Mouse (Mus musculus): Measurements from ENCODE around the gene Iqcb1. TPM values are rescaled to one million over a fixed set of nuclear protein-coding genes. Genes with fewer than 3 reads are reported as not detected.

The Iqcb1 gene
- total RNA-seq, 1 experiment: 16.8 TPM

DNA sequence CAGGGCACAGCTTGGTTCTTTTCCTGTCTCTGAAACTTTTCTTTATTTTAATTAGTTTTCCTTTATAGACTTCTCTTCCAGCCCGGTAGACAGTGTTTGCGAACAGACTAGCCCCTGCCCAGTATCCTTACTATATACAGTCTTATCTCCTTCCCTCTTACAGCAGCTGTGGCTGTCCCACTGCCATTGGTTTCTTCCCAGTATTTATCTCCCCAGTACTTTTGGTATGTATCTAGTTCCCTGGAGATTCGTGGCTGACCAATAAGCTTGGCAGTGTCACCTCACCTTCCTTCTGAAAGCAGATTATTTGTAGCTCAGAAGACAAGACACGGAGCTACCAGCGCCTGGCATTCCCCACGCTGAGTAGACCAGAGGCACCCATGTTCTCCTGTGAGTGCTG lies 68.5 kb downstream of the Iqcb1 start:
- H3K36me3 ChIP-seq (ENCODE audit: control insufficient read depth, insufficient read depth, low read length, poor library complexity, severe bottlenecking): peaks cover 11% of the 10 kb centered on the region
- H3K9me3 ChIP-seq (ENCODE audit: control insufficient read depth, insufficient read depth, low read depth, low read length): no peaks in the 10 kb centered on the region
- H3K27ac ChIP-seq (ENCODE audit: insufficient read depth, low read depth, low read length, poor library complexity, severe bottlenecking): no peak overlapping the region
- no peak overlapping the region for H3K4me3 ChIP-seq (ENCODE audit: insufficient read depth in 1 of 2, low read depth in 1 of 2, low read length in 2 of 2, poor library complexity in 1 of 2, severe bottlenecking in 1 of 2)
- TF ChIP-seq ZC3H11A (IDR thresholded peaks at IDR 0.05; ENCODE audit: borderline replicate concordance, low read depth, low read length) (no peak), ZNF384 (IDR thresholded peaks at IDR 0.05; ENCODE audit: low read depth, low read length) (no peak), HCFC1 (IDR thresholded peaks at IDR 0.05; ENCODE audit: borderline replicate concordance, insufficient read depth, low read length) (no peak), CHD2 (IDR thresholded peaks at IDR 0.05; ENCODE audit: low read depth, low read length) (no peak), MAFK (IDR thresholded peaks at IDR 0.05; ENCODE audit: insufficient read depth, low read depth, low read length) (no peak)
- H3K9ac ChIP-seq (ENCODE audit: insufficient read depth, low read depth, low read length, poor library complexity, severe bottlenecking): no peak overlapping the region
- DNase-seq (ENCODE audit: low read depth, low spot score): no peak
- no peaks in the 10 kb centered on the region for H3K4me1 ChIP-seq (ENCODE audit: control insufficient read depth in 2 of 2, insufficient read depth in 2 of 2, low read length in 2 of 2, poor library complexity in 1 of 2)
- in situ Hi-C loops (cut with MboI; ENCODE audit: low sequenced_read_pairs in 2 of 2, unreplicated experiment in 2 of 2): no loop called here

DNA sequence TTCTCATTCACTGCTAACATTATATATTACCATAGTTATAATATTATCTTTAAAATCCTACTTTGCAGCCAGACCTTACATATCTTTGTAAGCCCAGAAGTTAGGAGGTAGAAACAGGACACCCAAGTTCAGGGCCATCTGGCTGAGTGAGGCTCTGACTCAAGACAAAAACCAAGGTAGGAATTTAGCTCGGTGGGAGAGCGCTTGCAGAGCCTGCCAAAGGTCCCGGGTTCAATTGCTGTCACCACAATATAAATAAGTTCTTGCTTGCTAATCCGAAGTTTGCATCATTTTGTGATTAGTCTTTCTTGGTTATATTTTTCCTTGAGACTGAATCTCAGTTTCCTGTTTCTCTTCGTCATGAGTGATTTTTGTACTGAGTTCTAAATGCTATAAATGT lies 75.0 kb downstream of the Iqcb1 start:
- Histone ChIP-seq H3K4me3 (ENCODE audit: insufficient read depth in 1 of 2, low read depth in 1 of 2, low read length in 2 of 2, poor library complexity in 1 of 2, severe bottlenecking in 1 of 2) (no peak overlapping the region), H3K36me3 (ENCODE audit: control insufficient read depth, insufficient read depth, low read length, poor library complexity, severe bottlenecking) (peaks cover 2% of the 10 kb centered on the region; the same call in 1 of the 2 replicates), H3K4me1 (ENCODE audit: control insufficient read depth in 2 of 2, insufficient read depth in 2 of 2, low read length in 2 of 2, poor library complexity in 1 of 2) (no peaks in the 10 kb centered on the region), H3K9me3 (ENCODE audit: control insufficient read depth, insufficient read depth, low read depth, low read length) (no peaks in the 10 kb centered on the region), H3K9ac (ENCODE audit: insufficient read depth, low read depth, low read length, poor library complexity, severe bottlenecking) (no peak overlapping the region), H3K27ac (ENCODE audit: insufficient read depth, low read depth, low read length, poor library complexity, severe bottlenecking) (no peak overlapping the region)
- in situ Hi-C loops (cut with MboI; ENCODE audit: low sequenced_read_pairs in 2 of 2, unreplicated experiment in 2 of 2): no loop called here
- TF ChIP-seq CHD2 (IDR thresholded peaks at IDR 0.05; ENCODE audit: low read depth, low read length) (no peak), MAFK (IDR thresholded peaks at IDR 0.05; ENCODE audit: insufficient read depth, low read depth, low read length) (no peak), ZC3H11A (IDR thresholded peaks at IDR 0.05; ENCODE audit: borderline replicate concordance, low read depth, low read length) (no peak), ZNF384 (IDR thresholded peaks at IDR 0.05; ENCODE audit: low read depth, low read length) (no peak), HCFC1 (IDR thresholded peaks at IDR 0.05; ENCODE audit: borderline replicate concordance, insufficient read depth, low read length) (no peak)
- no peak for DNase-seq (ENCODE audit: low read depth, low spot score)

DNA sequence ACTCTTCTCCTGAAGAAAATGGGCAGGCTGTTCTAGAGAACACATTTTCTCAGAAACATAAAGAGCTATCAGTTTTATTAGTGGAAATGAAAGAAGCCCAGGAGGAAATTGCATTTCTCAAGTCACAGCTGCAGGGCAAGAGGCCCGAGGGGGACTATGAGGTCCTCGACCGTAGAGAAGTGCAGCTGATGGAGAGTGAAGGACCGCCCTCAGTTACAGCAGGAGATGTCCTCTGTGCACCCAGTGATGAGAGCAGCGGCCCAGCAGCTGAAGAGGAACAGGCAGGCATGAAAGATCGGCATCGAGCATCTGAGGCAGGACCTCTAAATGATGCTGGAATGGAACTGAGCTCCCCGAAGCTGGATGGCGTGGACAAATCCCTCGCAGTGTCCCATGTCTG lies 83.7 kb downstream of the Iqcb1 start:
- no peak for TF ChIP-seq ZNF384 (IDR thresholded peaks at IDR 0.05; ENCODE audit: low read depth, low read length)
- Histone ChIP-seq H3K27ac (ENCODE audit: insufficient read depth, low read depth, low read length, poor library complexity, severe bottlenecking) (no peak overlapping the region), H3K36me3 (ENCODE audit: control insufficient read depth, insufficient read depth, low read length, poor library complexity, severe bottlenecking) (peaks cover 19% of the 10 kb centered on the region), H3K4me3 (ENCODE audit: insufficient read depth in 1 of 2, low read depth in 1 of 2, low read length in 2 of 2, poor library complexity in 1 of 2, severe bottlenecking in 1 of 2) (no peak overlapping the region), H3K4me1 (ENCODE audit: control insufficient read depth in 2 of 2, insufficient read depth in 2 of 2, low read length in 2 of 2, poor library complexity in 1 of 2) (no peaks in the 10 kb centered on the region), H3K9ac (ENCODE audit: insufficient read depth, low read depth, low read length, poor library complexity, severe bottlenecking) (no peak overlapping the region), H3K9me3 (ENCODE audit: control insufficient read depth, insufficient read depth, low read depth, low read length) (no peaks in the 10 kb centered on the region)
- in situ Hi-C loops (cut with MboI; ENCODE audit: low sequenced_read_pairs in 2 of 2, unreplicated experiment in 2 of 2): no loop called here
- DNase-seq (ENCODE audit: low read depth, low spot score): no peak

DNA sequence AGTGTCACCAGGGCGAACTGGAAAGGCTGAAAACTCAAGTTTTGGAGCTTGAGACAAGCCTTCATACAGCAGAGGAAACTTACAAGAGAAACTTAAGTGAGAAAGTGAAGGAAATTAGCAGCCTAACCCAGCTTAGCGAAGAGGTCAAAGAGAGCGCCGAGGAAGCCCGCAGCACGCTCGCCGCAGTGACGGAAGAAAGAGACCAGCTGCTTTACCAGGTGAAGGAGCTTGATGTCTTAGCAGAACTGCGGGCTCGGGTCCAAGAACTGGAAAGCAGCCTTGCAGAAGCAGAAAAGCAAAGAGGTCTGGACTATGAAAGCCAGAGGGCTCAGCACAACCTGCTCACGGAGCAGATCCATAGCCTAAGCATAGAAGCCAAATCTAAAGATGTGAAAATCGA lies 84.1 kb downstream of the Iqcb1 start:
- in situ Hi-C loops (cut with MboI; ENCODE audit: low sequenced_read_pairs in 2 of 2, unreplicated experiment in 2 of 2): no loop called here

DNA sequence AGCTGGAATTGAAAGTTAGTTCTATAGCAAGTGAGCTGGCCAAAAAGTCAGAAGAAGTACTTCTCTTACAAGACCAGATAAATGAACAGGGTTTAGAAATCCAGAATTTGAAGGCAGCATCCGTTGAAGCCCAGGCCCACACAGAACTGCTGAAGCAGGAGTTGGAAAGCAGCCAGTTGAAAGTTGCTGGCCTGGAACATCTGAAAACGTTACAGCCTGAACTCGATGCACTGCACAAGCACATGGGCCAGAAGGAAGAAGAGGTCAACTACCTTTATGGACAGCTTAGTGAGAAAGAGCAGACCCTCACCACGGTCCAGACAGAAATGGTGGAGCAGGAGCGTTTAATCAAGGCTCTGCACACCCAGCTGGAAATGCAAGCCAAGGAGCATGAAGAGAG lies 86.0 kb downstream of the Iqcb1 start:
- H3K36me3 ChIP-seq (ENCODE audit: control insufficient read depth, insufficient read depth, low read length, poor library complexity, severe bottlenecking): peaks cover 22% of the 10 kb centered on the region
- no peak overlapping the region for H3K27ac ChIP-seq (ENCODE audit: insufficient read depth, low read depth, low read length, poor library complexity, severe bottlenecking)
- in situ Hi-C loops (cut with MboI; ENCODE audit: low sequenced_read_pairs in 2 of 2, unreplicated experiment in 2 of 2): no loop called here
- no peak for DNase-seq (ENCODE audit: low read depth, low spot score)
- no peaks in the 10 kb centered on the region for H3K4me1 ChIP-seq (ENCODE audit: control insufficient read depth in 2 of 2, insufficient read depth in 2 of 2, low read length in 2 of 2, poor library complexity in 1 of 2)
- H3K4me3 ChIP-seq (ENCODE audit: insufficient read depth in 1 of 2, low read depth in 1 of 2, low read length in 2 of 2, poor library complexity in 1 of 2, severe bottlenecking in 1 of 2): no peak overlapping the region
- no peak overlapping the region for H3K9ac ChIP-seq (ENCODE audit: insufficient read depth, low read depth, low read length, poor library complexity, severe bottlenecking)
- H3K9me3 ChIP-seq (ENCODE audit: control insufficient read depth, insufficient read depth, low read depth, low read length): no peaks in the 10 kb centered on the region
- no peak for TF ChIP-seq MAFK (IDR thresholded peaks at IDR 0.05; ENCODE audit: insufficient read depth, low read depth, low read length)
- TF ChIP-seq CHD2 (IDR thresholded peaks at IDR 0.05; ENCODE audit: low read depth, low read length): no peak
- TF ChIP-seq HCFC1 (IDR thresholded peaks at IDR 0.05; ENCODE audit: borderline replicate concordance, insufficient read depth, low read length): no peak
- no peak for TF ChIP-seq ZNF384 (IDR thresholded peaks at IDR 0.05; ENCODE audit: low read depth, low read length)
- TF ChIP-seq ZC3H11A (IDR thresholded peaks at IDR 0.05; ENCODE audit: borderline replicate concordance, low read depth, low read length): no peak

More for the DNA sequence above, 84.1 kb downstream of the Iqcb1 start:
- Histone ChIP-seq H3K27ac (ENCODE audit: insufficient read depth, low read depth, low read length, poor library complexity, severe bottlenecking) (no peak overlapping the region), H3K4me3 (ENCODE audit: insufficient read depth in 1 of 2, low read depth in 1 of 2, low read length in 2 of 2, poor library complexity in 1 of 2, severe bottlenecking in 1 of 2) (no peak overlapping the region), H3K9me3 (ENCODE audit: control insufficient read depth, insufficient read depth, low read depth, low read length) (no peaks in the 10 kb centered on the region), H3K4me1 (ENCODE audit: control insufficient read depth in 2 of 2, insufficient read depth in 2 of 2, low read length in 2 of 2, poor library complexity in 1 of 2) (no peaks in the 10 kb centered on the region), H3K9ac (ENCODE audit: insufficient read depth, low read depth, low read length, poor library complexity, severe bottlenecking) (no peak overlapping the region), H3K36me3 (ENCODE audit: control insufficient read depth, insufficient read depth, low read length, poor library complexity, severe bottlenecking) (peaks cover 19% of the 10 kb centered on the region)
- TF ChIP-seq CHD2 (IDR thresholded peaks at IDR 0.05; ENCODE audit: low read depth, low read length) (no peak), HCFC1 (IDR thresholded peaks at IDR 0.05; ENCODE audit: borderline replicate concordance, insufficient read depth, low read length) (no peak), ZNF384 (IDR thresholded peaks at IDR 0.05; ENCODE audit: low read depth, low read length) (no peak), MAFK (IDR thresholded peaks at IDR 0.05; ENCODE audit: insufficient read depth, low read depth, low read length) (no peak), ZC3H11A (IDR thresholded peaks at IDR 0.05; ENCODE audit: borderline replicate concordance, low read depth, low read length) (no peak)
- DNase-seq (ENCODE audit: low read depth, low spot score): no peak

Data from ES-E14 (cell line).